Mouse (Mus musculus) lung, embryonic 14.5 days (tissue): ENCODE measurements around the gene Padi1. TPM values are rescaled to one million over a fixed set of nuclear protein-coding genes. Genes with fewer than 3 reads are reported as not detected.

Source experiments
- ATAC-seq: fragments of 200-750 bp; cut with Nextera tagmentation; 2 replicates; pipeline ENCODE4 v1.8.0; 2017; ENCODE audit warnings: mild to moderate bottlenecking, moderate TSS enrichment, moderate library complexity; ENCODE audit not compliant: insufficient read depth
- DNase-seq: peaks from one replicate; pipeline ENCODE4 v3.0.0-alpha.2; 2015
- H3K27ac ChIP-seq: fragments of 300-500 bp; sonication (generic); 2 replicates; pipeline ENCODE4 v1.5.1; 2014; ENCODE audit warnings: low read depth, mild to moderate bottlenecking, moderate library complexity
- H3K27me3 ChIP-seq: fragments of 300-500 bp; sonication (generic); 2 replicates; pipeline ENCODE4 v1.6.1; 2014; ENCODE audit warnings: low read length, control low read depth; ENCODE audit not compliant: insufficient read depth
- H3K36me3 ChIP-seq: fragments of 300-500 bp; sonication (generic); 2 replicates; pipeline ENCODE4 v1.6.1; 2014; ENCODE audit warnings: control low read depth; ENCODE audit not compliant: insufficient read depth
- H3K4me1 ChIP-seq: fragments of 300-500 bp; sonication (generic); 2 replicates; pipeline ENCODE4 v1.6.1; 2014; ENCODE audit warnings: antibody characterized with exemption, control low read depth; ENCODE audit not compliant: insufficient read depth
- H3K4me2 ChIP-seq: fragments of 300-500 bp; sonication (generic); 2 replicates; pipeline ENCODE4 v1.6.1; 2014; ENCODE audit warnings: mild to moderate bottlenecking
- H3K4me3 ChIP-seq: fragments of 300-500 bp; sonication (generic); 2 replicates; pipeline ENCODE4 v1.5.1; 2014; ENCODE audit warnings: low read depth, low read length
- H3K9ac ChIP-seq: fragments of 300-500 bp; sonication (generic); 2 replicates; pipeline ENCODE4 v1.6.1; 2014
- H3K9me3 ChIP-seq: fragments of 300-500 bp; sonication (generic); 2 replicates; pipeline ENCODE4 v1.6.1; 2016; ENCODE audit warnings: low read depth, low read length, control low read depth
- CTCF ChIP-seq: IDR thresholded peaks from 2 replicates; pipeline ENCODE4 v1.5.1; 2016; ENCODE audit warnings: antibody characterized with exemption, low read depth
- WGBS: fragments of 180-500 bp; shearing (Covaris S2); extraction: QIAGEN DNeasy Blood & Tissue Kit; methylation state at CpG from one replicate; pipeline ENCODE4 v1.1.7; 2014; 5-methylcytosine and 5-hydroxymethylcytosine counted together
- polyA plus RNA-seq: library from polyadenylated mRNA; unstranded; fragments of >200 nt; fragmentation: Nextera tagmentation; extraction: Ambion mirVana; gene quantifications from 2 replicates; pipeline ENCODE4 v1.2.1, GENCODE M21; 2014

Gene Padi1
- polyA plus RNA-seq, 1 experiment from 2014 or later: 0.11 TPM

DNA sequence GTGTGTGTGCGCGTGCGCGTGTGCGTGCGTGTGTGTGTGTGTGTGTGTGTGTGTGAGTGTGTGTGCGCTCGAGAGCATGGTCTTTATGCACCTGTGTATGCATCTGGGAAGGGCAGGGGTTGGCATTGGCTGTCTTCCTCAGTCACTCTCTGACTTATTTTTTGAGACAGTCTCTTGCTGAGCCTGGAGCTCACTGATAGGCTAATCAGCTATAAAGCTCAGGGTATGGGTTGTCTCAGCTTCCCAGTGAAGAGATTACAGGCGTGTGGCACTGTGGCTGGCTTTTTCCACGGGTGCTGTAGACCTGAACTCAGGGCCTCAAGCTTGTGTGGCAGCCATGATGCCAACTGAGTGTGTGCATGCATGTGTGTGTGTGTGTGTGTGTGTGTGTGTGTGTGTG is 9.6 kb upstream of the Padi1 start:
- no peak for DNase-seq
- Histone ChIP-seq H3K9me3 (no peaks in the 10 kb centered on the region), H3K27me3 (no peaks in the 10 kb centered on the region), H3K27ac (no peak overlapping the region), H3K4me3 (no peak overlapping the region), H3K36me3 (no peaks in the 10 kb centered on the region), H3K4me2 (no peak overlapping the region), H3K9ac (no peak overlapping the region), H3K4me1 (no peaks in the 10 kb centered on the region)
- WGBS: 91% methylated on average over 10 of the region's 10 CpGs
- peak; percentile 49; the same call in 1 of the 2 replicates for ATAC-seq
- no peak for TF ChIP-seq CTCF

DNA sequence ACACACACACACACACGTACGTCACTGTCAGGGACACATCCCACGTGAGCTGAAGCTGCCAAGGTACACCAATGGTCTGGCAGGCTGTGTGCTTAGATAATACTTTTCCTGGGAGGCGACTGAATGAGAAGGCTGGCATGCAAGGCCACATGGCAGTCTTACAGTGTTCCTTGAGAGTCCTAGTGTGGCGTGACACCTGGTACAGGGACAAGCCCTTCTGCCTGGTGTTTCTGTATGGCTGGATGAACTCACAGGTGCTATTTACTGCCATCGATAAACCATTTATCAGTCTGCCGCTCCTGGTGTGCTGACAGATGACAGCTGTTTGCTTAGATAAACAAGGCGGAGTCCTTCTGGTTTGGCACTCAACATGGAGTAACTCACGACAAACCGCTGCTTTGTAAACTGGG is 8.9 kb upstream of the Padi1 start:
- 37% methylated on average over 10 of the region's 10 CpGs for whole genome bisulfite sequencing

DNA sequence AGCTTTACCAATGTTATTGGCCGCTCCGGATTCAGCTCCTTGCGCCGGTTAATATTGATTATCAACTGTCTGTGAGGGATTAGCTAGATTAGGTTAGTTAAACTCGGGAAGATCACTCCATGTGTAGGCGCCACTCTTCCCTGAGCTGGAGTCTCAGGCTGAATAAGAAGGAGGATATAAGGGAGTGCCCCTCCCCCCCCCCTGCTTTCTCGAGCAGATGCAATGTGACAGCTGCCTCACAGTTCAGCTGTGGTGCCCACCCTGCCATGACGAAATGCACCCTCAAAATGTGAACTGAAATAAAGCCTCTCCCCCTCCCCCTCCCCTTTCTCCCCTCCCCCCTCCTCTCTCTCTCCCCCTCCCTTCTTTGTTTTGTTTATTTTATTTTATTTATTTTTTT is 8.0 kb upstream of the Padi1 start:
- 36% methylated on average over 8 of the region's 8 CpGs for WGBS
- ATAC-seq: no peak
- Histone ChIP-seq H3K27ac (no peak overlapping the region), H3K36me3 (no peaks in the 10 kb centered on the region), H3K4me1 (no peaks in the 10 kb centered on the region), H3K27me3 (no peaks in the 10 kb centered on the region), H3K4me3 (no peak overlapping the region), H3K9ac (no peak overlapping the region), H3K9me3 (no peaks in the 10 kb centered on the region), H3K4me2 (no peak overlapping the region)
- DNase-seq: no peak
- TF ChIP-seq CTCF: no peak

More for the DNA sequence above, 8.9 kb upstream of the Padi1 start:
- H3K27ac ChIP-seq: peak overlapping the region; percentile 30; the same call in 1 of the 2 replicates
- no peaks in the 10 kb centered on the region for H3K36me3 ChIP-seq
- DNase-seq: no peak
- no peaks in the 10 kb centered on the region for H3K4me1 ChIP-seq
- ATAC-seq: peak; percentile 56
- H3K4me3 ChIP-seq: no peak overlapping the region
- TF ChIP-seq CTCF: no peak
- H3K27me3 ChIP-seq: no peaks in the 10 kb centered on the region
- no peak overlapping the region for H3K9ac ChIP-seq
- H3K9me3 ChIP-seq: no peaks in the 10 kb centered on the region
- no peak overlapping the region for H3K4me2 ChIP-seq

DNA sequence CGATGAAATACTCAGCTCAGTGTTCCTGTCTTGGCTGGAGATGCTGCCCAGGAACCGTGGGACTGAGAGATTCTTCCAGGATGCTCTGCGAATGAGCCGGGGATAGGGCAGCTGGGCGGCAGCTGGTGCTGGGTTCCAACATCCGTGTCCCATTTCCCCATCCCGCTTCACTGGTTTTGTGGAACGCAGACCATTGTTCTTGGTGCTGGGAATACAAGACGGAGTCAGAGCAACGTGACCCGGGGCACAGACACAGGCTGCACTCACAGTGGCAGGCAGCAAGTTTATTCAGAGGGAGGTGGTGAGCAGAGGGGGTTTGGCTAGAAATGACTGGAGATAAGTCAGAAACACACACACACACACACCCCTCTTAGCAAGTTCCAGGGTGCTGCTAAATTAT is 3.7 kb upstream of the Padi1 start:
- Histone ChIP-seq H3K27ac (no peak overlapping the region), H3K9ac (no peak overlapping the region), H3K9me3 (no peaks in the 10 kb centered on the region), H3K27me3 (no peaks in the 10 kb centered on the region), H3K4me3 (no peak overlapping the region), H3K4me1 (no peaks in the 10 kb centered on the region), H3K36me3 (no peaks in the 10 kb centered on the region), H3K4me2 (no peak overlapping the region)
- TF ChIP-seq CTCF: no peak
- ATAC-seq (no peak), DNase-seq (no peak)
- WGBS: 76% methylated on average over 11 of the region's 11 CpGs

DNA sequence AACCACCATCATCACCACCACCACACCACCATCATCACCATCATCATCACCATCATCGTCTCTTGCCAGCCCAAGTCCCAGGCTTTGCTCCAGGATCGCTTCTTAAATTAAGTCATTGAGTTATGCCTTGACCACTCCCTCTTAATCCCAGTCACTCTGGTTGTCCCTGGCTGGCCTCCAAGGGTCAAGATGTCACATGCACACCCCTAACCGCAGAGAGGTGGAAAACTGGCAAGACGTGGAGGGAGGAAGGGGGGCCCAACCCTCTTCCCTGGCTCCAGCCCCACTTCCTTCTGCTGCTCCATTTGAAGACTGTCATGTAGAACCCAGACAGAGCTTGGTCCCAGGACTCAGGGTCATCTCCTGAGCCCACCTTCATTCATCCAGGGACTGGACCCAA is 587 bp downstream of the Padi1 start:
- Histone ChIP-seq H3K4me2 (no peak overlapping the region), H3K4me3 (no peak overlapping the region), H3K36me3 (no peaks in the 10 kb centered on the region), H3K4me1 (no peaks in the 10 kb centered on the region), H3K27ac (no peak overlapping the region), H3K27me3 (no peaks in the 10 kb centered on the region), H3K9ac (no peak overlapping the region), H3K9me3 (no peaks in the 10 kb centered on the region)
- ATAC-seq: no peak
- no peak for TF ChIP-seq CTCF
- DNase-seq: no peak
- WGBS: 44% methylated on average over 4 of the region's 4 CpGs

DNA sequence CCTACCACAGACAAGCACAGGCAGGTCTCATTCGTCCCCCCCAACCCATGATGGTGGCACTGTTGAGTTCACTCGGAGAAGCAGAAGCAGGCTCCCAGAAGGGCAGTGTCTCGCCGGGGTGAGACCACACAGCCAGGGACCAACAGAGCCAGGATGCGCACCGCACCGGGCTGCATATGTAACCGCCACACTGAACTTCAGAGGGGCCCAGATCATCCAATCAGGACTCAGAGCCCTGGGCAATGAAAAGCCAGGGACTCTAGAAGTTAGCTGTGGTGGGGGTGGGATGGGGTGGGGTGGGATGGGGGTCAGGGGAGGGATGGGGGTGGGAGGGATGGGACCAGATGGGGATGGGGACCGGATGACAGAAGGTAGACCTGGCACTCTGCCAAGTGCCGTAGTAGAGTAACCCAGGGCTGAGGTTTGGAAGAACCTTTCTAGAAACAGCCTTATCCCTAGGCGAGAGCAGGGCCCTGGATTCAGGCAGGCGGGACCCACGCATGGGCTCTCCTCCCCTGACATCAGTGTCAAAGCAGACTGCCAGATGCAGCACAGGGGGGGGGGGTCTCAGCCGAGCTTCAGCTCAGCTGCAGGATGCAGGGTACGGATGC is 1.8 kb downstream of the Padi1 start:
- WGBS: 54% methylated on average over 15 of the region's 15 CpGs
- no peak for TF ChIP-seq CTCF
- no peak overlapping the region for H3K27ac ChIP-seq

DNA sequence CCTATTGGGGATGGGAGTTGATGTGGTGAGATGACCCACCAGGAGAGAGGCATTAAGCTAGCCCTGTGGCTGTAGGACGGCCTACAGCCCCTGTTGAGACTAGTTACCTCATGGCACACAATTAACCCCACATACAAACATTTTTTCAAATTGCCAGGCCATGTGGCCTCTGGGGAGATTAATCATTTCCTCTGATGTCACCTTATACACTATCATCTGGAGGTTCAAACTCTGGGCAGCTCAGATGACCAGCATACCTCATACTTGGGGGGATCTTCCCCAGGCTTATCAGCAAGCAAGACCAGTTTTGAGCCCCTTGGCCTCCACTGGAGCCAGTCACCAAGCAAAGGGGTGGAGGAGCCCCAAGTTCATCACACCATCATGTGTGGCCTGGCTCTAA is 2.7 kb downstream of the Padi1 start:
- 63% methylated on average over 1 of the region's 1 CpGs for WGBS
- no peak overlapping the region for H3K9ac ChIP-seq
- no peaks in the 10 kb centered on the region for H3K36me3 ChIP-seq
- TF ChIP-seq CTCF: no peak
- ATAC-seq (no peak), DNase-seq (no peak)
- no peaks in the 10 kb centered on the region for H3K9me3 ChIP-seq
- no peak overlapping the region for H3K27ac ChIP-seq
- H3K4me2 ChIP-seq: no peak overlapping the region
- no peak overlapping the region for H3K4me3 ChIP-seq
- no peaks in the 10 kb centered on the region for H3K4me1 ChIP-seq
- no peaks in the 10 kb centered on the region for H3K27me3 ChIP-seq

More for the DNA sequence above, 1.8 kb downstream of the Padi1 start:
- H3K9me3 ChIP-seq: no peaks in the 10 kb centered on the region
- DNase-seq: no peak
- no peak overlapping the region for H3K9ac ChIP-seq
- no peak for ATAC-seq
- H3K4me1 ChIP-seq: no peaks in the 10 kb centered on the region
- H3K4me3 ChIP-seq: no peak overlapping the region
- H3K4me2 ChIP-seq: no peak overlapping the region
- no peaks in the 10 kb centered on the region for H3K27me3 ChIP-seq
- no peaks in the 10 kb centered on the region for H3K36me3 ChIP-seq
